Mouse (Mus musculus) limb, embryonic 14.5 days (tissue): ENCODE measurements around the gene Rptor. TPM values are rescaled to one million over a fixed set of nuclear protein-coding genes. Genes with fewer than 3 reads are reported as not detected.

Source experiments
- ATAC-seq: fragments of 200-750 bp; cut with Nextera tagmentation; 2 replicates; pipeline ENCODE4 v1.8.0; 2017; ENCODE audit warnings: low read depth, moderate number of reproducible peaks, moderate TSS enrichment; ENCODE audit not compliant: low FRiP score
- DNase-seq: peaks from one replicate; pipeline ENCODE4 v3.0.0-alpha.2; 2015; ENCODE audit warnings: low spot score
- H3K27ac ChIP-seq: fragments of 300-500 bp; sonication (generic); replicated peaks from 2 replicates; pipeline ENCODE4 v1.5.1; 2014; ENCODE audit warnings: low read depth, mild to moderate bottlenecking, low read length, moderate library complexity, mixed read lengths
- H3K27me3 ChIP-seq: fragments of 300-500 bp; sonication (generic); 2 replicates; pipeline ENCODE4 v1.6.1; 2014; ENCODE audit warnings: low read length, mixed read lengths; ENCODE audit not compliant: control insufficient read depth, insufficient read depth
- H3K36me3 ChIP-seq: fragments of 300-500 bp; sonication (generic); 2 replicates; pipeline ENCODE4 v1.6.1; 2014; ENCODE audit warnings: mild to moderate bottlenecking, low read length, moderate library complexity, mixed read lengths; ENCODE audit not compliant: control insufficient read depth, insufficient read depth
- H3K4me1 ChIP-seq: fragments of 300-500 bp; sonication (generic); 2 replicates; pipeline ENCODE4 v1.6.1; 2014; ENCODE audit warnings: antibody characterized with exemption, low read length, mixed read lengths; ENCODE audit not compliant: control insufficient read depth, insufficient read depth
- H3K4me2 ChIP-seq: fragments of 300-500 bp; sonication (generic); replicated peaks from 2 replicates; pipeline ENCODE4 v1.6.1; 2014; ENCODE audit warnings: low read depth, mild to moderate bottlenecking, low read length, moderate library complexity; ENCODE audit not compliant: severe bottlenecking
- H3K4me3 ChIP-seq: fragments of 300-500 bp; sonication (generic); replicated peaks from 2 replicates; pipeline ENCODE4 v1.5.1; 2014; ENCODE audit warnings: low read length
- H3K9ac ChIP-seq: fragments of 300-500 bp; sonication (generic); 2 replicates; pipeline ENCODE4 v1.6.1; 2014; ENCODE audit warnings: mild to moderate bottlenecking, low read depth, low read length, moderate library complexity; ENCODE audit not compliant: severe bottlenecking
- H3K9me3 ChIP-seq: fragments of 300-500 bp; sonication (generic); 2 replicates; pipeline ENCODE4 v1.6.1; 2016; ENCODE audit warnings: low read length; ENCODE audit not compliant: control insufficient read depth
- POLR2A ChIP-seq: fragments of 200-500 bp; IDR thresholded peaks from 2 replicates; pipeline ENCODE4 v1.8.0; 2012; ENCODE audit warnings: inconsistent platforms, mild to moderate bottlenecking, moderate library complexity, borderline replicate concordance; ENCODE audit not compliant: insufficient read depth, insufficient read length; ENCODE audit errors: extremely low read depth
- WGBS: fragments of 180-500 bp; shearing (Covaris S2); extraction: QIAGEN DNeasy Blood & Tissue Kit; methylation state at CpG from one replicate; pipeline ENCODE4 v1.1.7; 2014; 5-methylcytosine and 5-hydroxymethylcytosine counted together
- polyA plus RNA-seq, 2 experiments: library from polyadenylated mRNA; depleted of rRNA in 1 of 2; stranded (reverse) in 1 of 2; unstranded in 1 of 2; fragments of >200 nt; fragmentation: Nextera tagmentation in 1 of 2; extraction: Ambion mirVana in 1 of 2; gene quantifications; 2 replicates each; pipeline versions ENCODE4 v1.2.1 to v1.2.3; 2012 to 2014

Gene Rptor
- polyA plus RNA-seq, 2 experiments: 13.7 to 24.3 TPM

GRCm38 (mm10) chr11:119929603-119930265, 327.0 kb downstream of the Rptor start:
- Histone ChIP-seq H3K27ac (no peak overlapping the region), H3K9me3 (no peaks in the 10 kb centered on the region), H3K36me3 (no peaks in the 10 kb centered on the region), H3K9ac (no peak overlapping the region), H3K4me1 (no peaks in the 10 kb centered on the region; the same call in 1 of the 2 replicates), H3K4me3 (no peak overlapping the region), H3K27me3 (no peaks in the 10 kb centered on the region), H3K4me2 (no peak overlapping the region)
- ATAC-seq (no peak), DNase-seq (no peak)
- TF ChIP-seq POLR2A: no peak
- 74% methylated on average over 6 of the region's 6 CpGs for WGBS

- Histone ChIP-seq H3K27me3 (no peaks in the 10 kb centered on the region), H3K4me1 (peaks cover 11% of the 10 kb centered on the region), H3K4me2 (no peak overlapping the region), H3K4me3 (no peak overlapping the region), H3K9ac (no peak overlapping the region), H3K27ac (no peak overlapping the region), H3K36me3 (0 out of 2 replicates have a peak, but pooled peaks cover 2% of the 10 kb centered on the region), H3K9me3 (no peaks in the 10 kb centered on the region)
- no peak for ATAC-seq
- TF ChIP-seq POLR2A: no peak
- no peak for DNase-seq
- 53% methylated on average over 10 of the region's 10 CpGs for WGBS
Observed at GRCm38 (mm10) chr11:119931809-119932208, 329.1 kb downstream of the Rptor start.

- TF ChIP-seq POLR2A: no peak
- Histone ChIP-seq H3K27ac (no peak overlapping the region), H3K9ac (no peak overlapping the region), H3K9me3 (no peaks in the 10 kb centered on the region), H3K4me2 (no peak overlapping the region), H3K36me3 (0 out of 2 replicates have a peak, but pooled peaks cover 2% of the 10 kb centered on the region), H3K27me3 (no peaks in the 10 kb centered on the region), H3K4me1 (peaks cover 22% of the 10 kb centered on the region), H3K4me3 (no peak overlapping the region)
- 54% methylated on average over 4 of the region's 4 CpGs for WGBS
- no peak for ATAC-seq
- DNase-seq: peak; percentile 44
Observed at GRCm38 (mm10) chr11:119933142-119933541, 330.4 kb downstream of the Rptor start.

GRCm38 (mm10) chr11:119933819-119934583, 331.3 kb downstream of the Rptor start:
- H3K4me3 ChIP-seq: no peak overlapping the region
- H3K9ac ChIP-seq: no peak overlapping the region
- no peak for DNase-seq
- H3K4me2 ChIP-seq: no peak overlapping the region
- no peaks in the 10 kb centered on the region for H3K9me3 ChIP-seq
- H3K36me3 ChIP-seq: 0 out of 2 replicates have a peak, but pooled peaks cover 2% of the 10 kb centered on the region
- no peak for ATAC-seq
- no peaks in the 10 kb centered on the region for H3K27me3 ChIP-seq
- 76% methylated on average over 8 of the region's 8 CpGs for WGBS
- H3K4me1 ChIP-seq: peaks cover 30% of the 10 kb centered on the region
- H3K27ac ChIP-seq: no peak overlapping the region
- TF ChIP-seq POLR2A: no peak

GRCm38 (mm10) chr11:119934773-119935172, 332.1 kb downstream of the Rptor start:
- peaks cover 34% of the 10 kb centered on the region for H3K4me1 ChIP-seq
- TF ChIP-seq POLR2A: no peak
- no peak for ATAC-seq

More at GRCm38 (mm10) chr11:119934773-119935172, 332.1 kb downstream of the Rptor start:
- H3K27ac ChIP-seq: no peak overlapping the region
- H3K9ac ChIP-seq: no peak overlapping the region
- H3K4me3 ChIP-seq: no peak overlapping the region
- no peaks in the 10 kb centered on the region for H3K9me3 ChIP-seq
- H3K36me3 ChIP-seq: 0 out of 2 replicates have a peak, but pooled peaks cover 2% of the 10 kb centered on the region
- DNase-seq: no peak
- WGBS: 76% methylated on average over 8 of the region's 8 CpGs
- H3K27me3 ChIP-seq: no peaks in the 10 kb centered on the region
- H3K4me2 ChIP-seq: no peak overlapping the region
